Mouse (Mus musculus) layer of hippocampus, adult 2 months (tissue): ENCODE results near the gene Gm9376. TPM values are rescaled to one million over a fixed set of nuclear protein-coding genes. Genes with fewer than 3 reads are reported as not detected.

Source experiments
- DNase-seq, 2 experiments: peaks; one replicate each; pipeline ENCODE4 v3.0.0; 2022; ENCODE audit warnings: low spot score in 2 of 2
- H3K27ac ChIP-seq: fragments of 200-600 bp; 2 replicates; pipeline ENCODE4 v1.8.1; 2022
- H3K4me3 ChIP-seq: fragments of 200-600 bp; 2 replicates; pipeline ENCODE4 v1.8.1; 2022; ENCODE audit warnings: mild to moderate bottlenecking
- CTCF ChIP-seq: fragments of 200-600 bp; conservative IDR thresholded peaks from 2 replicates; pipeline ENCODE4 v1.8.1; 2022; ENCODE audit warnings: antibody characterized with exemption, mild to moderate bottlenecking, moderate library complexity
- long read RNA-seq, 2 experiments: library from polyadenylated mRNA; stranded (forward); transcript quantifications; one replicate each; pipeline ENCODE4 v2.0.0; 2021; ENCODE audit warnings: borderline mapping rate in 2 of 2
- total RNA-seq, 2 experiments: library from RNA; stranded (reverse); gene quantifications; 2 replicates each; pipeline ENCODE4 v1.2.3; 2021

Gene Gm9376
- not detected for total RNA-seq
- long read RNA-seq, experiment 1: 0 reads
- long read RNA-seq, experiment 2: 0 reads

- no peak for TF ChIP-seq CTCF
- H3K27ac ChIP-seq: no peak within 1 kb of the TSS
- no peak for DNase-seq
- H3K4me3 ChIP-seq: no peak within 1 kb of the TSS
Measured at GRCm38 (mm10) chr14:118266660-118267059, at the start of gene Gm9376. Gene Gm9376 (plus strand): TSS chr14:118266960.

GRCm38 (mm10) chr14:118220885-118221284 is 45.9 kb upstream of the Gm9376 start:
- DNase-seq: no peak
- TF ChIP-seq CTCF: peak; percentile 63
- H3K27ac ChIP-seq: no peak overlapping the region

DNA sequence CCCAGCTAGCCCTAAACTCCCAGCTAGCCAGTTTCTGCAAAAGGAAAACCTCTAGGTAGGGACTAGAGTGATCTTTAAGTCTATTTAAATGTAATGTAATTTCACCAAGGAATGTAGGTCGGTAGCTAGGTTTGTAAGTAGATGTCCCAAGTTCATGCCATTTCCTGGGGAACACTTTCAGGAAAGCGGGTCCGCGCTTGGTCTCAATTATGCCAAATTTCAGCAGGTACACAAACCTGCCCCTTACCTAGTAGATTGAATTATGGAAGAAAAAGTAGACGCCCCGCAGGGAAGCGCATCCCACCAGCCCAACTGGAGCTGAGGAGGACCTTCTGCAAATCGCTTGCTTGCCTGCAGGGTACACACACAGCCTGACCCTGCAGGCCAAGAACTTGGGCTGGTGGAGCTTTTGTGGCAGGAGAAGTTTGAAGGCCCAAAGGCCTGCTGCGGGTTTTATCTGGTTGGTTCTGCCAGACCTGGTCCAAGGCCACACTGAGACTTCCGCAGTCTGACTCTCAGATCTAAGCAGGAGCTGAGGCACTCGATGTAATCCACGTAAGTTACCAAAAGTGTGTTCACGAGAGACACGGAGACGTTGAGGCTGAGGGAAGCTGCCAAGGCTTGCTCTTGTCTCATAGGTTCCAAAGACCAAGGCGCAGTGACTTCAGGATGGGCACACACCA is 41.6 kb upstream of the Gm9376 start:
- no peak for DNase-seq
- no peak for TF ChIP-seq CTCF
- Histone ChIP-seq H3K4me3 (no peak overlapping the region), H3K27ac (no peak overlapping the region)

More at GRCm38 (mm10) chr14:118220885-118221284, 45.9 kb upstream of the Gm9376 start:
- H3K4me3 ChIP-seq: no peak overlapping the region

DNA sequence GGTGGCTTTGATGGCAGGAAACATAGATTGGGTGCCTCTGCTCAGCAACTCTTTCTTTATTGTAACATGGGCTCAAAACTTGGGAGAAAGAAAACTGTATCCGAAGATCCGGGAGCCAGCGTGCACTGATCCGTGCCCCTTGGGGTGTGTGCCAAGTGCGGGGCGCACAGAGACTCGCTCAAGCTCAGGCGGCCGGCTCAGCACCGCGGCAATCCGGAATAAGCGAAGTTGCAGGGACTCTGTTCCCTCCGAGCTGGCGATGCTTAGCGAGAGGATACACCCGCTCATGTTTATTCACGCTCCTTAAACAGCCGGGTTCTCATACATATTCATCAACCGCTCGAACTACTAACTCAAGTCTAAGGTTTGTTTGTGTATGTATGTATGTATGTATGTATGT is 40.8 kb upstream of the Gm9376 start:
- H3K4me3 ChIP-seq: peak overlapping the region; percentile 13; the same call in 1 of the 2 replicates
- no peak for TF ChIP-seq CTCF
- DNase-seq: no peak
- no peak overlapping the region for H3K27ac ChIP-seq

- no peak overlapping the region for H3K27ac ChIP-seq
- TF ChIP-seq CTCF: no peak
- no peak overlapping the region for H3K4me3 ChIP-seq
- no peak for DNase-seq
Measured at GRCm38 (mm10) chr14:118226471-118227155, 40.1 kb upstream of the Gm9376 start.

GRCm38 (mm10) chr14:118232381-118232970 is 34.3 kb upstream of the Gm9376 start:
- H3K4me3 ChIP-seq: peak overlapping the region; percentile 59
- no peak for DNase-seq
- TF ChIP-seq CTCF: no peak
- H3K27ac ChIP-seq: peak overlapping the region; percentile 74

- DNase-seq: no peak
- no peak for TF ChIP-seq CTCF
- Histone ChIP-seq H3K4me3 (peak overlapping the region; percentile 59), H3K27ac (peak overlapping the region; percentile 74)
Measured at GRCm38 (mm10) chr14:118233786-118234540, 32.8 kb upstream of the Gm9376 start.

- H3K4me3 ChIP-seq: peak overlapping the region; percentile 59
- TF ChIP-seq CTCF: no peak
- DNase-seq: no peak
- H3K27ac ChIP-seq: peak overlapping the region; percentile 74
Measured at GRCm38 (mm10) chr14:118234541-118235210, 32.1 kb upstream of the Gm9376 start.

GRCm38 (mm10) chr14:118235361-118235972 is 31.3 kb upstream of the Gm9376 start:
- Histone ChIP-seq H3K4me3 (peak overlapping the region; percentile 59), H3K27ac (peak overlapping the region; percentile 74)
- no peak for DNase-seq
- no peak for TF ChIP-seq CTCF

- peak in 1 of 2 experiments; percentile 20 for DNase-seq
- no peak for TF ChIP-seq CTCF
- Histone ChIP-seq H3K27ac (peak overlapping the region; percentile 74), H3K4me3 (peak overlapping the region; percentile 59)
Measured at GRCm38 (mm10) chr14:118235973-118236885, 30.5 kb upstream of the Gm9376 start.

GRCm38 (mm10) chr14:118236886-118237289 is 29.9 kb upstream of the Gm9376 start, which contains the start of gene Sox21:
Gene Sox21 (minus strand): TSS chr14:118237030.
- H3K4me3 ChIP-seq: peak within 1 kb of the TSS; percentile 59
- no peak for TF ChIP-seq CTCF
- DNase-seq: peak; percentile 42 to 62
- peak within 1 kb of the TSS; percentile 74 for H3K27ac ChIP-seq
